Mouse (Mus musculus) kidney, postnatal 25 days (tissue): ENCODE data around the gene Gdf7.
A peak's percentile ranks its signal among the peaks of the same experiment; 100 is the strongest.

Source experiments
- DNase-seq, 2 experiments: peaks; one replicate each; pipeline ENCODE4 v3.0.0; 2021; ENCODE audit warnings: mixed read lengths in 2 of 2

Gdf7 gene

DNA sequence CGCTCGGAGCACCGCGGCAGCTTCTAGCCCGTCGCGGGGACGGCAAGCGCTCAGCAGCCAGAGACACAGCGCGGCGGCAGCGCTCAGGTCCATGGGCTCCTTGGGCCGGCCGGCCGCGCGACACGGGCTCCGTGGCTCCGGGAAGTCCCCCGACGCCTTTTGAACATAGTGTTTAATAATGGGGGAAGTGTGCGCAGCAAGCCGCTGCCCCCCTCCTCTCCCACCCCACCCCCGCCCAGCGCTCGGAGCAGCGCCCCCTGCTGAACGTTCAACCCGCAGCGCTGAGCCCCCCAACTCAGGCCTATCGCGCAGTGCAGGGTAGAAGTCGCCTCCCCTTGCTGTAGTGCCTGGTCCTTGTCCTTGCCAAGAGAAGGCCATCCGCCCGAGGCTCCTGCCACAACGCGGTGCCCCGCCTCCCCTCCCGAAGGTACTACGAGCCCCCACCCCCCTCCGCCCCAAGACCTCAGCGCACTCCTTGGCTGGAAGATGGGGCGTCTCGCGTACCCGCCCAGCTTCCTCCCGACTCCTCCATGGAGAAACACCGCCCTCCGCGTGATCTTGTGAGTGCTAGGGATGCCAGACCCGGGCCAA, at the start of gene Gdf7:
Gdf7 (minus strand) TSS at position 114 of the 591 bp plus-strand sequence.
- DNase-seq = no peak

DNA sequence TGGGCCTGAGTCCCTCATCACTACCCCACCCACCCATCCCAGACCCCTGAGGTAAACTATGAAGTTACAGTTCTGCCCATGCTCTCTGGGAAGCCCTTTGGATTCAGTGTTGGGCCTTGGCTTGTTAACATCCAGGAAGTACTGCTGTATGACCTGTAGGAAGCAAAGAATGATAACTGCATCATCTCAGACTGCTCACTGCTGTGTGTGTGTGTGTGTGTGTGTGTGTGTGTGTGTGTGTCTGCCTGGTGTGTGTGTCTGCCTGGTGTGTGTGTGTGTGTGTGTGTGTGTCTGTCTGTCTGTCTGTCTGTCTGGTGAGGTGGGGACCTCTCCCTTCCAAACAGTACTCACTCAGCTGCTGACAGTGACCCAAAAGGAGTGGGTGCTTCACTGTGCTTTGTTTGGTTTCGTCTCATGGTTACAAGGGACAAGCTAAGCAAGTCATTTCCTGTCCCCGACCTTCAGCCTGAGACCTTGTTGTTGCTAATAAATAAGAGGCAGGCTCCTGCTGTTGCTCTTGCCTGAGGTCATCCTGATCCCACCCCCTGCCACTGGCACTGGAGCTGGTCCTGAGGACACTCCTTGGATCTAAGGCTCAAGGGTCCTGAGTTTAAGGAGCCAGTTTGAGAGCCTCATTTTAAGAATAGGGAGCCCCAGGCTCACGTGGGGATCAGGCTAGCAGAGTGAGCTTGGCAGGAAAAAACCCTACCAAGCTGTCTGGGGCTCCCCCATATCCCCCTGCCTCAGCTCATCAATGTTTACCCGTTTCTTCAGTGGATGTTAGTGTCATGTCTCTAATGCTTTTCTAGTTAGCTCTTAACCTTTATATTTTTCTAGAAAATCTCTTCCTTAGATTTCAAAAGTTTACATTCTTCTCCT, 49.5 kb upstream of the Gdf7 start:
- DNase-seq = peak; percentile 61 to 88

DNA sequence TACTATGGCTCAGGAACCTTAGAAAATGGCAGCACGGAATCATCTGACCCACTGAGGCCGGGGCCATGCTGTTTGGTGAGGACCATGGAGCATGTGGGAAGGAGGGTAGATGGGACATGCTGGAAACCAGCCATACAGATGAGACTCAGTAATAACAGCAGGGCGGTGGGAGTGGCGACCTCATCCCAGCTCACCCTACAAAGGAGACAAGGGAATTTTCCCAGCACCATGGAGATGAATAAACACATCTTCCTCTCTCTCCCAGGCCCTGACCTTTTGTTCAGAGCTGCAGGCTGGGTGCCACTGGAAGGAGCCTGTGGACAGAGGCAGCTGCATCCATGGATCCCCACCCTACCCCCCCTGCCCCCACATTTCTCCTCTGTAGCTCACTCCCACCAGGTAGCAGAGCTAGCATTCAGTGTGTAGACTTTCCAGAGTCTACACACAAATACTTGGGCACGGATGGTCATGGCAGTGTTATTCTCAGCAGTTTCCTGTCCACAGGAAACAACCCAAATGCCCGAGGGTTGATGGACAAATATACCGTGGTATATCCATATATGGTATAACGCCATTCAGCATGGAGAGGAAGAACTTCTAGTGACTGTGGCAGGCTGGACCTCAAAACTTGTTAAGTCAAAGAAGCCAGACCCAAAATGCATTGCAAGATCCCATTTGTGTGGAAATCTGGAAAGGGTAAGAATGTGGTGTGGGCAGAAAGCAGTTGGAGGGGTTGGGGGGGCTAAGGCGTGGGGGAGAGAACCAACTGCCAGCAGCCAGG, 47.2 kb upstream of the Gdf7 start:
- DNase-seq = peak in 1 of 2 experiments; percentile 78

DNA sequence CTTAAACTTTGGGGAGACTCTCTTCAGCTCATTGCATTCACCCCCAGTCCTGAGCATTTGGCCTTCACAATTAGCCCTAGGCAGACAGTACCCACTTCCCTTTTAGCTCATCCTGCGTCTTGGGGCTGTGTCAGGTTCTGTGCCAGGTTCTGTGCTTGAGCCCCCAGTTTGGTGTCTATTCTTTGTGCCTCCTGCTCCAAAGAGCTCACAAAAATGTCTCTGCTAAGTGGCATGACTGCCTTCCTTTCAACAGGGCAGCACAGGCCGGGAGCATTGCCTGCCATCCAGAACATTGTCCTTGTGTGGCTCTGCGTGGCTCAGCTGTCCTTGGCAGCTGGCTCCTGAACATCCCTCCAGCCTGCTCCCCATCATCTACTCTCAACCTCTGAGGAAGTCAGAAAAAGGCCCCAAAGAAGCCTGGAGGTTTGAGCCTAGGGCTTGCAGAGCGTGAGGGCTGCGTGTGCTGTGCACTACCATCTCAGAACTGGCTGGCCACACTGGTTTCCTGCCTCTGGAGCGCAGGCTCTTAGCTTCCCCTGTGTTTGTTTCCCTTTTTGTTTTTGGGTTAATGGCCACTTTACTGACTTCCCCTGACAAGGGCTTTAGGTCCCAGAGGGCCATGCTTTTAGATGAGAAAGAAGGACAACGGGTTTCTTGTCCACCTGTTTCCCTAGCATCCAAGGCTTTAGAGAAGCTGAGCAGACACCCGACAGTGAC, 46.1 kb upstream of the Gdf7 start:
- no peak for DNase-seq

DNA sequence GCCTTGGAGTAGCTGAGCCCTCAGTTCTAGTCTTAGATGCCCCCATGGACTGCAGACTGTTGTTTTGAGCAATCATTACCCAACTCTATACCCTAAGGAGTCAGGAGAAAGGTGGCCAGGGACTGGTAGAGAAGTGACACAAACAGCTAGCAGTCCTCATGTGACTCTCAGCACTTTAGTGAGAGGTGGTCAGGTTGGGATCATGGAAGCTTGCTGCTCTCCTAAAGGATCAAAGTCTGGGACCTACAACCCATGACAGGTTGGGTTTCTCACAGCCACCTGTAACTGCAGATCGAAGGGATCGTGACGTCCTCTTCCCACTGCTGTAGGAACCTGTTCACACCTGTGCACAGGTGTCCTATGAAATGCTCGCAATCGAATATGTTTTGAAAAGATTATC, 43.8 kb upstream of the Gdf7 start:
- DNase-seq = no peak

DNA sequence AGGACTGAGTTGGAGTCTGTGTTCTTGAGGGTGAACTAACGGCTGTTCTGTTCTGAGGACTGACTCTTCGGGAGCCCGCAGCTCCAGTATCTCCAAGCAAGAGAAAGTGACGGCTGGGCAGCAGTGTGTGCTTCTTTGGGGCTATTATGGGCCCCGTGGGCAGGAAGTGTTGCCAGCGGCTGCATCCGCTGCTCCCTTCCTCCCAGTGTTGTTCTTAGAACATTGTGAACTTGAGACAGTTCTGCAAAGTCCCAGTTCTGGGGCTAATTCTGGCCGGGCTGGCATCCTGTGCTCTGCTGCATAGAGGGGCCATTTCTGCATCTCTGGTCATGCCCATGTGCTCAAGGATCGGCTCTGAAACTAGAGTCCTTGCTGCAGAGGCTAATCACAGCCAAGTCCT, 43.1 kb upstream of the Gdf7 start:
- peak; percentile 56 to 90 for DNase-seq

DNA sequence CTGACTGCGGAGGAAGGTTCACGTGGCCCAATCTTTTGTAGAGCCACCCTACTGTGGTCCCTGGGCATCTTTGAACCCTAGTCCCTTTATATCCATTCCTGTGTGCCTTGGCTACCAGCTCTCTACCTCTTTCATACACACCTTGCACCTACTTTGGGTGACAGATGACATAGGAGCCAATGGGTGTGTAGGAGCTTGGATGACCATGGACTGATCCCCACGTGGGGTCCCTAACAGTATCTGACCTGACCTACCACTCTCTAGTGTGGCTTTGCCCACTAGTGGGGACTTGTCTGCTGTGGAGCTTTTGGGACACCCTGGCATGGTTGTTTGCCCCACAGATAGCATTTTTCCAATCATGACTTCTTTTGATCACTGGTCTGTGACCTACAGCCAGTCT, 41.6 kb upstream of the Gdf7 start:
- DNase-seq = no peak

DNA sequence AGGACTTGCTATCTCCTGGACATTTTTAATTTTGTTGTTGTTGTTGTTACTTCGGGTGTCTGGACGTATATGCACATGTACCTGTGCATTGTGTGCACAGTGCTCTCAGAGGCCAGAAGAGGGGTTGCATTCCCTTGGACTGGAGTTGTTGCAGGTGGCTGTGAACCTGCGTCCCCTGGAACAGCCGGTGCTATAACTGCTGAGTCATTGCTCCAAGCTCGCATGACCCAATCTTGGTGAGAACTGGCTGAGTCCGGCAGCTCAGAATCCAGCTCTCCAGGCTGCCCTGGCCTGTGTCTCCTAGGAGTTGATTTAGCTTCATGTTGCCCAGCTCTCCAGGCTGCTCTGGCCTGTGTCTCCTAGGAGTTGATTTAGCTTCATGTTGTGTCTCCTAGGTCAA, 39.3 kb upstream of the Gdf7 start:
- DNase-seq = no peak

DNA sequence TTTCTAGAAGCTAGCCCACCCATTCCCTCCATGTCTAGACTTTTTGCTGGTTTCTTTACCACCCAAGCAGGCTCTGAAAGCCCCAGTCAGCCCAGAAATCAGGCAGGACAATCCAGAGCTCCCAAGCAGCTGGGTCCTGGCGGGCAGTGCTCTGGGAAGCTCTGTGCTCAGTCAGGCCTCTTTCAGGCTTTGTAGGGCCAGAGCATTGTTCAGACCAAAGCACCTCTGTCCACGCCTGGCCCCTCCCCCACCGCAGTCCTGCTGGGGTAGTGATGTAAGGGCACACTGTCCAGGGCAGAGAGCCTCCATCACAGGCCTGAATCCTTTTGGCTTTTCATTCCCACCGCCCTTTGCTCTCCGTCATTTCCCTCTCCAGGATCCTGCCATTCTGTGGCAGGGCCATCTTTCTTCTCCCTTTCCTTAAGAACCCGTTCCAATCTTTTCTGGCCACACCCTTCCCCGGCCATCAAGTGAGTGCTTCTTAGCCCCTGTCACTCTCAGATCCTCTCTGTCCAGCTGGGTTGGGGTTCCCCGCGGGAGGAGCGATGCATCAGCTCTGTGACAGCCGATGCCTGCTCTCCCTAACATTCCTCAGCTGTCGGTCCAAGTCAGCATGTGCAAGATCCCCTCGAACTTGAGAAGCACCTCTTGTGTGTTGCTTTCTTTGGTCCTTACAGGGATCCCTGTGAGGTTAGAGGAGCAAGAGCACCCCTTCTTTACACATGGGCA, 38.0 kb upstream of the Gdf7 start:
- DNase-seq = no peak

DNA sequence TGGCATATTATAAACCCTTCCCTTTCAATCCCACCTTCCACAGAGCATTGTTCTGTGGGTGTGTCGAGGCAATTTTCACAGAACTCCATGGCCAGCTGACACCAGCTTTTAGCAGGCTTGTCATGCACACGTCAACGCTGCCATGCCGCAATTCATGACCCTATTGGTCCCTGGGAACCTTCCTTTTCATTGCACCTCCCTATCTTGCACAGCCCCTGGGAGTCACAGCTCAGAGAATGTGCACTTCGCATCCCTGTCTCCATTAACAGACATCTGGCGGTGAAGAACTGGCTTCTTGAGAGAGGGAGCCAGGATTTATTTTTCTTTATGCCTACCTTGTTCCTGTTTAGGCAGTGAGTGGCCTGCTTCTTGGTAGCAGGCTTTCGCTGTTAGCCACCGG, 37.2 kb upstream of the Gdf7 start:
- DNase-seq = no peak

DNA sequence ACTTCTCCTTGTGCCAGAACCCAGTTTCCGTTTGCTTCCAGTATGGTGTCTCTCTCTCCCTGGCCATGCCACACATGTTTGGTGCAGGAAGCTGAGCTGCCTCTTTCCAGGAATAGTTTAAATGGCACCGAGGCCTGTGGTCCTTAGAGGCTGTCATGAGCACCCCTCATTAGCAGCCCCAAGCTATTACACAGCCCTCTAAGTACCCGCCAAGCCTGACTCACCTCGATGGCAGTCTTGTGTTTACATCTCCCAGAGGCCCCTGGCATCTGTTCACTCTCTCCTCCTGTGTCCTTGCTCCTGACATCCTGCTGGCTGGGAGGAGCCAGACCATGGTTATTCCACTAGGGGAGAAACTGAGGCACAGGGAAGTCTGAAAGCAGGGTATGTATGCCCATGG, 36.7 kb upstream of the Gdf7 start:
- no peak for DNase-seq

DNA sequence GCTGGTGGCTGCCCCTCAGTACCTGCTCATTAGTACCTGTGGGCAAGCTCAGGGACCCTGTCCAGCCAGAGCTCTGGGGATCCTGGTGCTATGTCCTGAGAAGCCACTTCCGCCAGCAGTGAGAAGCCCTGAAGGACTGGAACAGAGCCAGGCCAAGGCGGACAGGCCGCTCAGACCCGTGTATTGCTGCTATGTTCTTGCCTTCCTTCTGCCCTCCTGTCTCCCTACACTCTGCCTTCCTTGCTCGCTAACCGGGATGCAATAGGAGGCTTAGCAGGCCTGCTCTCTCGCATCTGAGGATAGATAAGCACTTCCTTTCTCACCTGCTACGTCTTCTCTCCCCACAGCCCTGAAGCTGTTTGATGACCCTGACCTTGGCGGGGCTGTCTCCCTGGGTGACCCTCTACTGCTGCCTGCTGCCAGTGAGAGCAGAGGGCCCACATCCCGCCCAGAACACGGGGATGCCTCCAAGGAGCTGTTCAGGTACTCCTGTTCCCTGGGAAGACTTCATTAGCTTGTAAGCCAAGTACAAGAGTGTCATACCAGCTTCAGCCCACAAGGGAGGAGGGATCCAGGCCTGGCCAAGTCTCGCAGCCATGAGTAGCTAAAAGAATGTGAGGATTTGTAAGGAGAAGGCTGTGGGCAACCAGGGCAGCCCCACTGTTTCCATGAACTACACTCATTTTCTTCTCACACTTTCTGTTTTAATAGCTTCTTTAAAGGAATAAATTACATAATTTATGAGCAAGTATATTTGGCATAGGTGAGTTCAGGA, 35.7 kb upstream of the Gdf7 start:
- peak; percentile 51 to 67 for DNase-seq

DNA sequence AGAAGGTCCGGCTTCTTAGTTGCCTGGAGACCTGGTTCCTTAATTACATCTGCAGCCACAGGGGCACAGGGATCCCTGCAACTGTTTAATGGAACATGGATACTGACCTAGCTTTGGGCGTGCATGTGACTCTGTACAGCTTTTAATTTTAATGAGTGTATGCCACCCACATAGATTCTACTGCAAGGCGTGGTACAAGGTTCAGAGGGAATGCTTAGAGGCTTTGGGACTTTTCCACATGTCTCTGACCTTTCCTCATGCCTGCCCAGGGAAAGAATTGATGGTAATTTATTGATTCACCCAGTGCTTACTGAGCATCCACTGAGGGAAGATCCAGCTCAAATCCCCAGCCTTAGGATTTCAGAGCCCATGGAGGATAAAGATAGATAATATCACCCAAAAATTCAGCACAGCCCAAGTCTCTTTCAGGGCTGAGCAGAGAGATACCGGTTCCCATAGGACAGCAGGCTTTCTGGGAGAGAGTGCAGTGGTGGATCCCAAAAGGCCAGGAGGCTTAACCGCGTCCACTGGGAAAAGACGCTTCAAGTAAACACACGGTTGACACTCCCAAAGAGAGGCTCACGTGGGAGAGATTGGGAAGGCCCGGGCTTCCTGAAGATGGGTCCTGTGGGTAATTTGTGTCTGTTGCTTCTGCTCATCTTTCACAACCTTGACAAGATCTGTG, 35.0 kb upstream of the Gdf7 start:
- DNase-seq = no peak

DNA sequence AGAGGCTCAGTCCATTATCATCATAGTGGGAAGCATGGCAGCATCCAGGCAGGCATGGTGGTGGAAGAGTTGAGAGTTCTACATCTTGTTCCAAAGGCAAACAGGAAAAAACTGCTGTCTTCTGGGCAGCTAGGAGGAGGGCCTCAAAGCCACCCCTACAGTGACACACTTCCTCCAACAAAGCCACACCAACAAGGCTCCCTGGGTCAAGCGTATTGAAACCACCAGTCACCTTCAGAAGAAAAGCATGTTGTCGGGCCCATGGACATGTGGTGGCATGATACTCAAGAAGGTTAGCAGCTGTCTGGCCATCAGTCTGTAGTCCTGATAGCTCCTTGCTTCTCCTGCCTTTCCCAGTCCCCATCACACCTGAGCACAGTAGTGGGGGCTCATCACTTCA, 33.7 kb upstream of the Gdf7 start:
- DNase-seq = no peak

DNA sequence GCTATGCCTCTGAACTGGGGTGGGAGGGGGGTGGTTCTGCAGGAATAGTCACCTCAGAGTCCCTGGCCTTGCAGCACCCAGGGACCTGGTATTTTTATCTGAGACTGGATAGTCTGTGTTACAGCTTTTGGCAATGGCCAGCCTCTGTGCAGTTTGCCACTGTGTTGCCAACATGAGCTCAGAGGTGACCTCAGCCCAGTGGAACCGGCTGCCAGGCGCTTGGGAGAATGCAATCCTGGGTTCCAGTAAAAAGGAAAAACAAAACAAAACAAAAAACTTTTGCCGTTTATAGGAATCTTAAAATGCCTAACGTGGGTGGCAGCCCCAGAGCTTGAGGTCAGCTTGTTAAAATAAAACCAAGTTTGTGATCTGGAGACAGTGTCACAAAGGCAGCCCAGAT, 32.5 kb upstream of the Gdf7 start:
- DNase-seq = peak; percentile 48 to 68

DNA sequence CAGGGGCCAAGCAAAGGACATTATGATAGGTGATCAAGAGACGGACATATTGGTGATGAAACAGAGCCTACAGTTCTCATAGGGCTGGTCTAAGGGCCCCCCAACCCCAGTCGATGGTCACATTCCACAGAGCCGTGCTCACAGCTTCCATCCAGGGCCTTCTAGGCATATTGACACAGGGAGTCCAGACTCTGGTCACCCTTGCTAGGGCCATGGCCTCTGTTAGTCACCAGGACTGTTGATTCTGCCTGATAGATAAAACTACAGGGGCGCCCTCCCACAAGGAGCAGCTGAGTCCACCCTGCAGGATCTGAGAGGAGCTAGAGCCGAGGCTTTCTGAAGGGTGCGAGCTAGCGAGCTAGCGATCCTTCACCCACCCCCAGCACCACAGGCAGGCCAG, 31.9 kb upstream of the Gdf7 start:
- DNase-seq = no peak

DNA sequence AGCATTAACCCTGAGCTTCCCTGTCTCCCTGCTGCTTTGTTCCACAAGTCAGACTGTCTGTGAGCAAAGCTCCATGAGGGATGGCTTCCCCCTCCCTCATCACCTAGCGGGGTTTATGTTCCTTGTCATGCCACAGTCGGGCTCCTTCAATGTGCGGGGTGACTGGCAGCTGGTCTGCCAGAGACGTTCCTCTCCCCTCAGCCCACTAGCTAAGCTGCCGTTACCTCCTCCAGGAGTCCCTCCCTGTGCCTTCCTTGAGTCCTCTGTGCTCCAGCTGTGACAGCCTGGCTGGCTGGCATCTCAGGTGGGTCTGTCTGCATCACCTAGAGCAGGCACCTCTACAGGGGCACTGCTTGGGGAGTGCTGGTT, 30.4 kb upstream of the Gdf7 start:
- DNase-seq = no peak

DNA sequence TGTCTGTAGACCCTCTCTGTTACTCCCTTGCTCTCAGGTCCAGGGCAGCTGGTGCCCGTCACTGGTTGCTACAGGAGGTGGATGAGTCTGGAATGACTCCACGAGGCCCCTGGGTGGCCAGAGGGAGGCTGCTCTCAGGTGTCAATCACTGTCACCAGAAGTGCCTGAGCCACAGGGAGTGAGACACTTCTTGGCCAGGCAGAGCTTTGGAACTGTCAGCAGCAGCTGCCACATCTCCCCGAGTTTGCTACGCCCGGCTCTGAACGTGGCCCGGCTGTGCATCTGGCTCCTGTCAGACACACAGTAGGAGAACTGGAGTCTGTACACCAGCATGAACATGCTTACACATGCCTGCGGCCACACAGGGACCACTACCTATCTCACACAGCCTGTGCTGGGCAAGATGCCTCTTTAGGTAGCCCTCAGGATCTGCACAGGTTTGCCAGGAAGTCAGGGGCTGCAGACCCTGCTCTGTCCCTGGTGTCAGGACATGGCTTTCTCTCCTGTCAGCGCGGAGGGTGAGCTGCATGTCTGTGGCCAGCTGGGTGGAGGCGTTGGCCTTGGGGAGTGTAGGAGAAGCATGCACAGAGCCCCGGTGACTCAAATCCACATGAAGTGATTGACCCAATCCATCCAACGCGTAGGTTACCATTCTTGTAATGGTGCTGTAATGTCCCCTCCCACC, 29.9 kb upstream of the Gdf7 start:
- no peak for DNase-seq

DNA sequence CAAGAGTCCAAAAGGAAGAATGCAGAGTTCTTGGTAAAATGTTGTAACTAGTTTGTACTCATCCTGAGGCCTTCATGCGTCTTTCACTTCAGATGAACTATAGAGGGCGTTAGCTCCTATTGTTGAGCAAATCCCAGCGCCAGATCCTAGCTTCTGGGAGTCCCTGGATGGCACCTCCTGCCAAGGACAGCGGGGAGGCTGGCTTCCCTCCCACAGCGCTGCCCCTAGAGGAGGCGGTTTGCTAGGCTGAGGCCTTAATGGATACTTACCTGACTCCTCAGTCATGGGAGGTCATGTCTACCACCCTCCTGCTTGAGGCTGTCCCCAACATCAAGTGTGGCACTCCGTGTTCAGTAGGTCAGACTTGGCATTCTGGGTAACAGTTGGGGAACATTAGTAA, 27.5 kb upstream of the Gdf7 start:
- DNase-seq = no peak

DNA sequence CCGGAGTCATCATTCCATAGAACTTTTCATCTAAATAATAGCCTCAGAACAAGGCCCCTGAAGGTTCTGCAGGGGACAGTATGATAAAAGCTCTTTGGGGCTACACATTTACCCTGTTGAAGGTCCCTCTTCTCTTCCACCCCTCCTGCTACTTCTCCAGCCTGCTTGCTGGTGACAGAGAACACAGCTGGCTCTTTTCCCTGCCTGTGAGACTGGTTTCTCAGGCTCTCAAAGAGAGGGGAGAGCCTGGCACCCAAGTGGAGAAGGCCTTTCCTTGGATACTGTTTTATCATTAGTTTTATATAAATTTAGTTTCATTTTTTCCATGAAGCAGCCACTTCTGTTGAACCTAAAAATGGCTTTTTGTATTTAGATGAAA, 25.9 kb upstream of the Gdf7 start:
- DNase-seq = no peak
